Mouse (Mus musculus): Measurements from ENCODE around the gene Samd8. TPM values are rescaled to one million over a fixed set of nuclear protein-coding genes. Genes with fewer than 3 reads are reported as not detected.

Gene Samd8
- polyA plus RNA-seq, 1 experiment from 2014 or later, result 7.1 TPM

- H3K27ac ChIP-seq (ENCODE audit: low read length), result no peak overlapping the region
- ATAC-seq (no peak), DNase-seq (ENCODE audit: low spot score) (no peak)
- no peak overlapping the region for H3K9ac ChIP-seq (replicated peaks; ENCODE audit: low read depth)
- no peak overlapping the region for H3K4me3 ChIP-seq (ENCODE audit: low read depth, low read length)
- TF ChIP-seq EP300 (IDR thresholded peaks at IDR 0.05) (no peak), CTCF (IDR thresholded peaks at IDR 0.05) (no peak)
- H3K9me3 ChIP-seq (ENCODE audit: low read length), result no peaks in the 10 kb centered on the region
- H3K36me3 ChIP-seq (ENCODE audit: insufficient read depth, low read length), result no peaks in the 10 kb centered on the region
- H3K27me3 ChIP-seq (replicated peaks; ENCODE audit: insufficient read depth, low read length), result 0 out of 2 replicates have a peak, but pooled peaks cover 3% of the 10 kb centered on the region
- H3K4me2 ChIP-seq (replicated peaks; ENCODE audit: low read depth, low read length), result no peak overlapping the region
- no peaks in the 10 kb centered on the region; the same call in 1 of the 2 replicates for H3K4me1 ChIP-seq (ENCODE audit: insufficient read depth, low read depth, low read length)
- WGBS, result 88% methylated on average over 1 of the region's 1 CpGs
These were observed 6.2 kb upstream of the Samd8 start for GRCm38 (mm10) chr14:21744169-21744568.

GRCm38 (mm10) chr14:21745149-21745548 lies 5.2 kb upstream of the Samd8 start:
- Histone ChIP-seq H3K9me3 (ENCODE audit: low read length) (no peaks in the 10 kb centered on the region), H3K27ac (ENCODE audit: low read length) (no peak overlapping the region), H3K27me3 (replicated peaks; ENCODE audit: insufficient read depth, low read length) (0 out of 2 replicates have a peak, but pooled peaks cover 3% of the 10 kb centered on the region), H3K4me3 (ENCODE audit: low read depth, low read length) (no peak overlapping the region), H3K9ac (replicated peaks; ENCODE audit: low read depth) (no peak overlapping the region), H3K4me2 (replicated peaks; ENCODE audit: low read depth, low read length) (no peak overlapping the region), H3K36me3 (ENCODE audit: insufficient read depth, low read length) (no peaks in the 10 kb centered on the region), H3K4me1 (ENCODE audit: insufficient read depth, low read depth, low read length) (no peaks in the 10 kb centered on the region; the same call in 1 of the 2 replicates)
- 55% methylated on average over 5 of the region's 5 CpGs for WGBS
- ATAC-seq (no peak; the same call in 1 of the 2 replicates), DNase-seq (ENCODE audit: low spot score) (peak; percentile 23)
- no peak for TF ChIP-seq CTCF (IDR thresholded peaks at IDR 0.05)
- TF ChIP-seq EP300 (IDR thresholded peaks at IDR 0.05), result no peak

GRCm38 (mm10) chr14:21746251-21746650 lies 4.1 kb upstream of the Samd8 start:
- H3K9me3 ChIP-seq (ENCODE audit: low read length), result no peaks in the 10 kb centered on the region
- TF ChIP-seq EP300 (IDR thresholded peaks at IDR 0.05), result no peak
- no peak for TF ChIP-seq CTCF (IDR thresholded peaks at IDR 0.05)
- no peak overlapping the region for H3K4me3 ChIP-seq (ENCODE audit: low read depth, low read length)
- no peaks in the 10 kb centered on the region for H3K36me3 ChIP-seq (ENCODE audit: insufficient read depth, low read length)
- H3K27me3 ChIP-seq (replicated peaks; ENCODE audit: insufficient read depth, low read length), result 0 out of 2 replicates have a peak, but pooled peaks cover 3% of the 10 kb centered on the region
- ATAC-seq (no peak), DNase-seq (ENCODE audit: low spot score) (no peak)
- H3K27ac ChIP-seq (ENCODE audit: low read length), result no peak overlapping the region
- H3K9ac ChIP-seq (replicated peaks; ENCODE audit: low read depth), result no peak overlapping the region
- H3K4me2 ChIP-seq (replicated peaks; ENCODE audit: low read depth, low read length), result no peak overlapping the region
- H3K4me1 ChIP-seq (ENCODE audit: insufficient read depth, low read depth, low read length), result no peaks in the 10 kb centered on the region; the same call in 1 of the 2 replicates
- WGBS, result 90% methylated on average over 8 of the region's 8 CpGs

- WGBS, result 46% methylated on average over 2 of the region's 2 CpGs
- H3K4me1 ChIP-seq (ENCODE audit: insufficient read depth, low read depth, low read length), result peaks cover 3% of the 10 kb centered on the region; the same call in 1 of the 2 replicates
- H3K27me3 ChIP-seq (replicated peaks; ENCODE audit: insufficient read depth, low read length), result 0 out of 2 replicates have a peak, but pooled peaks cover 3% of the 10 kb centered on the region
- no peaks in the 10 kb centered on the region for H3K9me3 ChIP-seq (ENCODE audit: low read length)
- no peaks in the 10 kb centered on the region for H3K36me3 ChIP-seq (ENCODE audit: insufficient read depth, low read length)
- ATAC-seq (peak; percentile 39), DNase-seq (ENCODE audit: low spot score) (peak; percentile 77)
- H3K4me2 ChIP-seq (replicated peaks; ENCODE audit: low read depth, low read length), result no peak overlapping the region
- no peak overlapping the region for H3K4me3 ChIP-seq (ENCODE audit: low read depth, low read length)
- no peak overlapping the region for H3K27ac ChIP-seq (ENCODE audit: low read length)
- no peak overlapping the region for H3K9ac ChIP-seq (replicated peaks; ENCODE audit: low read depth)
- TF ChIP-seq EP300 (IDR thresholded peaks at IDR 0.05) (0 out of 2 replicates have a peak, but pooled peaks have one; percentile 30), CTCF (IDR thresholded peaks at IDR 0.05) (no peak)
These were observed 3.5 kb upstream of the Samd8 start for GRCm38 (mm10) chr14:21746846-21747245.

- Histone ChIP-seq H3K36me3 (ENCODE audit: insufficient read depth, low read length) (no peaks in the 10 kb centered on the region), H3K27ac (ENCODE audit: low read length) (no peak overlapping the region), H3K9me3 (ENCODE audit: low read length) (no peaks in the 10 kb centered on the region), H3K27me3 (replicated peaks; ENCODE audit: insufficient read depth, low read length) (0 out of 2 replicates have a peak, but pooled peaks cover 3% of the 10 kb centered on the region), H3K4me2 (replicated peaks; ENCODE audit: low read depth, low read length) (no peak overlapping the region), H3K4me3 (ENCODE audit: low read depth, low read length) (no peak overlapping the region), H3K9ac (replicated peaks; ENCODE audit: low read depth) (no peak overlapping the region), H3K4me1 (ENCODE audit: insufficient read depth, low read depth, low read length) (peaks cover 6% of the 10 kb centered on the region; the same call in 1 of the 2 replicates)
- no peak for ATAC-seq
- WGBS, result 65% methylated on average over 14 of the region's 14 CpGs
- TF ChIP-seq CTCF (IDR thresholded peaks at IDR 0.05), result no peak
- TF ChIP-seq EP300 (IDR thresholded peaks at IDR 0.05), result no peak
- DNase-seq (ENCODE audit: low spot score), result peak; percentile 50
These were observed 2.7 kb upstream of the Samd8 start for GRCm38 (mm10) chr14:21747436-21748141.

- Histone ChIP-seq H3K27me3 (replicated peaks; ENCODE audit: insufficient read depth, low read length) (0 out of 2 replicates have a peak, but pooled peaks cover 3% of the 10 kb centered on the region), H3K9ac (replicated peaks; ENCODE audit: low read depth) (no peak overlapping the region), H3K4me3 (ENCODE audit: low read depth, low read length) (no peak overlapping the region), H3K36me3 (ENCODE audit: insufficient read depth, low read length) (no peaks in the 10 kb centered on the region), H3K9me3 (ENCODE audit: low read length) (no peaks in the 10 kb centered on the region), H3K27ac (ENCODE audit: low read length) (no peak overlapping the region), H3K4me2 (replicated peaks; ENCODE audit: low read depth, low read length) (no peak overlapping the region), H3K4me1 (ENCODE audit: insufficient read depth, low read depth, low read length) (peaks cover 6% of the 10 kb centered on the region; the same call in 1 of the 2 replicates)
- 34% methylated on average over 15 of the region's 15 CpGs for WGBS
- peak; percentile 49 for DNase-seq (ENCODE audit: low spot score)
- ATAC-seq, result no peak
- no peak for TF ChIP-seq EP300 (IDR thresholded peaks at IDR 0.05)
- TF ChIP-seq CTCF (IDR thresholded peaks at IDR 0.05), result peak; percentile 65
These were observed 2.0 kb upstream of the Samd8 start for GRCm38 (mm10) chr14:21748142-21748870.
